Mouse (Mus musculus) subcutaneous adipose tissue, adult 2 months (tissue): Measurements from ENCODE around the gene Agap3. TPM values are rescaled to one million over a fixed set of nuclear protein-coding genes. Genes with fewer than 3 reads are reported as not detected.

Experiments used
- polyA plus RNA-seq: library from polyadenylated mRNA; depleted of rRNA; stranded (reverse); fragments of >200 nt; gene quantifications from 2 replicates; pipeline ENCODE4 v1.2.3, GENCODE M21; 2012; ENCODE audit warnings: low replicate concordance; rRNA removed

Gene Agap3
- polyA plus RNA-seq, result 70.0 and 103 TPM in 2 replicates

GRCm38 (mm10) chr5:24452030-24452690, at the start of gene Agap3:
Gene Agap3, plus strand, starts transcription at chr5:24452177.

GRCm38 (mm10) chr5:24413042-24413693, 38.8 kb upstream of the Agap3 start, which contains the start of gene Asic3:
Gene Asic3, plus strand, starts transcription at chr5:24413392.

GRCm38 (mm10) chr5:24423129-24424003, 28.6 kb upstream of the Agap3 start, which contains the start of the genes Cdk5 and Slc4a2:
Gene Cdk5, minus strand, starts transcription at chr5:24423530.
Gene Slc4a2, plus strand, starts transcription at chr5:24423837.

GRCm38 (mm10) chr5:24444746-24445427, 7.1 kb upstream of the Agap3 start, which contains the start of gene Fastk:
Gene Fastk, minus strand, starts transcription at chr5:24445287.

GRCm38 (mm10) chr5:24447624-24448298, 4.2 kb upstream of the Agap3 start, which contains the start of gene Tmub1:
Gene Tmub1, minus strand, starts transcription at chr5:24447854.

GRCm38 (mm10) chr5:24526889-24527230, 74.9 kb downstream of the Agap3 start, which contains the start of gene Gbx1:
Gene Gbx1, minus strand, starts transcription at chr5:24527202.

GRCm38 (mm10) chr5:24540387-24541143, 88.6 kb downstream of the Agap3 start, which contains the start of gene Asb10:
Gene Asb10, minus strand, starts transcription at chr5:24540978.

Other genes with a start within 250 kb of the Agap3 start
- gene Kcnh2, start 100.6 kb upstream of the Agap3 start, polyA plus RNA-seq, result 37.6 and 114 TPM in 2 replicates
- 41.6 and 73.0 TPM in 2 replicates for gene Nos3, start 87.4 kb upstream of the Agap3 start, polyA plus RNA-seq
- gene Atg9b, start 60.0 kb upstream of the Agap3 start, polyA plus RNA-seq, result 1.9 and 4.6 TPM in 2 replicates
- 69.9 and 87.9 TPM in 2 replicates for gene Abcb8, start 58.5 kb upstream of the Agap3 start, polyA plus RNA-seq
- gene Asic3, start 38.8 kb upstream of the Agap3 start, polyA plus RNA-seq, result 0.64 and 0.75 TPM in 2 replicates
- gene Cdk5, start 28.6 kb upstream of the Agap3 start, polyA plus RNA-seq, result 87.6 and 100 TPM in 2 replicates
- gene Slc4a2, start 28.3 kb upstream of the Agap3 start, polyA plus RNA-seq, result 71.2 and 99.7 TPM in 2 replicates
- 257 and 263 TPM in 2 replicates for gene Fastk, start 6.9 kb upstream of the Agap3 start, polyA plus RNA-seq
- 22.5 and 42.2 TPM in 2 replicates for gene Tmub1, start 4.3 kb upstream of the Agap3 start, polyA plus RNA-seq
- 0.03 and 0.12 TPM in 2 replicates for gene Gbx1, start 75.0 kb downstream of the Agap3 start, polyA plus RNA-seq
- 0.86 and 2.5 TPM in 2 replicates for gene Asb10, start 88.8 kb downstream of the Agap3 start, polyA plus RNA-seq
- 0.04 TPM in 1 of 2 replicates, not detected in the other for gene 4931409K22Rik, start 104.6 kb downstream of the Agap3 start, polyA plus RNA-seq
- 47.6 and 66.5 TPM in 2 replicates for gene Abcf2, start 125.3 kb downstream of the Agap3 start, polyA plus RNA-seq
- 53.7 and 55.7 TPM in 2 replicates for gene Chpf2, start 134.6 kb downstream of the Agap3 start, polyA plus RNA-seq
- 20.1 and 43.3 TPM in 2 replicates for gene Smarcd3, start 172.2 kb downstream of the Agap3 start, polyA plus RNA-seq
- 45.0 and 48.6 TPM in 2 replicates for gene Nub1, start 233.4 kb downstream of the Agap3 start, polyA plus RNA-seq